Mouse (Mus musculus) cerebellum, postnatal 36 days (tissue): ENCODE measurements around the gene Zfp384.

Experiments
- DNase-seq, 2 experiments: peaks; one replicate each; pipeline ENCODE4 v3.0.0; 2021 to 2022; ENCODE audit warnings: mixed read lengths in 2 of 2

Zfp384 gene

GRCm38 (mm10) chr6:125084424-125084823 is 75.5 kb downstream of the Zfp384 start:
- peak; percentile 55 to 76 for DNase-seq
